In genomic region chr2:94233597-94233996, GRCm38 (mm10) we compare ENCODE assay signal across 22 mouse cellular contexts.
"Had no signal": no experiment of that assay in that cellular context is flagged by ENCODE, and none has a peak within 500 bp of the region (broad histone marks: within the 10 kb centered on the region; RNA-seq: fewer than 3 reads in every experiment).

No protein-coding gene starts in this region.

- H3K4me1 ChIP-seq: kidney, embryonic 15.5 days; lung, embryonic 15.5 days; midbrain, embryonic 15.5 days; neural tube, embryonic 12.5 days; neural tube, embryonic 15.5 days; stomach, embryonic 15.5 days had no signal

- ATAC-seq: inflammation-experienced regulatory T-cells, adult 6 months; midbrain, embryonic 15.5 days had no signal

- H3K9me3 ChIP-seq: kidney, embryonic 15.5 days; lung, embryonic 15.5 days; megakaryocyte, embryonic 14.5 days; midbrain, embryonic 15.5 days; neural tube, embryonic 12.5 days; neural tube, embryonic 15.5 days; stomach, embryonic 15.5 days had no signal

- H3K4me3 ChIP-seq: kidney, embryonic 15.5 days; left cerebral cortex, adult 2 months; lung, embryonic 15.5 days; megakaryocyte, embryonic 14.5 days; midbrain, embryonic 15.5 days; neural tube, embryonic 12.5 days; neural tube, embryonic 15.5 days; stomach, embryonic 15.5 days had no signal

- H3K36me3 ChIP-seq: kidney, embryonic 15.5 days; lung, embryonic 15.5 days; midbrain, embryonic 15.5 days; neural tube, embryonic 12.5 days; neural tube, embryonic 15.5 days; stomach, embryonic 15.5 days had no signal

- H3K4me2 ChIP-seq: kidney, embryonic 15.5 days; lung, embryonic 15.5 days; midbrain, embryonic 11.5 days; midbrain, embryonic 15.5 days; neural tube, embryonic 12.5 days; neural tube, embryonic 15.5 days; stomach, embryonic 15.5 days had no signal

- H3K9ac ChIP-seq: kidney, embryonic 15.5 days; liver, embryonic 14.5 days; lung, embryonic 15.5 days; midbrain, embryonic 15.5 days; neural tube, embryonic 12.5 days; neural tube, embryonic 15.5 days; stomach, embryonic 15.5 days had no signal

- H3K27ac ChIP-seq: kidney, embryonic 15.5 days; left cerebral cortex, adult 2 months; liver, embryonic 14.5 days; lung, embryonic 15.5 days; midbrain, embryonic 15.5 days; neural tube, embryonic 12.5 days; neural tube, embryonic 15.5 days; stomach, embryonic 15.5 days had no signal

- DNase-seq: kidney, adult 11 months; kidney, adult 8-10 months; kidney, postnatal 10 days; kidney, postnatal 36 days; layer of hippocampus, postnatal 36 days; lung, adult 18-20 months; lung, postnatal 10 days; lung, postnatal 4 days; retina, postnatal 1 day; thymus, adult 18-20 months; thymus, postnatal 36 days had no signal
